Mouse (Mus musculus) left cerebral cortex, adult 2 months (tissue): Measurements from ENCODE around the gene A430078G23Rik. TPM values are rescaled to one million over a fixed set of nuclear protein-coding genes. Genes with fewer than 3 reads are reported as not detected.
"Not testable (repeated sequence)": the region's sequence is repeated elsewhere in the genome, so short reads cannot be mapped to it uniquely, and the experiment has no call there.

Source experiments
- DNase-seq, 2 experiments: peaks; one replicate each; pipeline ENCODE4 v3.0.0; 2021 to 2022; ENCODE audit warnings: low spot score in 2 of 2, mixed read lengths in 1 of 2; ENCODE audit errors: extremely low spot score in 1 of 2
- H3K27ac ChIP-seq: fragments of 200-600 bp; 2 replicates; pipeline ENCODE4 v1.8.1; 2022
- H3K4me3 ChIP-seq: fragments of 200-600 bp; 2 replicates; pipeline ENCODE4 v1.8.1; 2022
- CTCF ChIP-seq: fragments of 200-600 bp; IDR thresholded peaks from 2 replicates; pipeline ENCODE4 v1.8.1; 2022; ENCODE audit warnings: antibody characterized with exemption, mild to moderate bottlenecking, moderate library complexity
- intact Hi-C: fragments of 180-260 bp; cut with DNase I; formaldehyde crosslinking; loops from one replicate; pipeline ENCODE4 v1.15.1; 2025
- long read RNA-seq, 2 experiments: library from polyadenylated mRNA; stranded (forward); transcript quantifications; one replicate each; pipeline ENCODE4 v2.0.0; 2021; ENCODE audit warnings: borderline mapping rate in 2 of 2
- total RNA-seq, 2 experiments: library from RNA; stranded (reverse); gene quantifications; 2 replicates each; pipeline ENCODE4 v1.2.3; 2021

Gene A430078G23Rik
- under 1 TPM in 1 of 2 experiments, not detected in 1; 0.23 TPM for total RNA-seq
- long read RNA-seq, experiment 1 = 0 reads
- long read RNA-seq, experiment 2 = 0 reads

GRCm38 (mm10) chr8:3353189-3353810 is at the start of gene A430078G23Rik:
Gene A430078G23Rik, plus strand, starts transcription at chr8:3353415.
- intact Hi-C loops = loop anchor here (10.0 kb wide), 1 partner anchor 322 kb away; the partner anchor contains the start of genes Fcor and Trappc5
- no peak within 1 kb of the TSS for H3K4me3 ChIP-seq
- DNase-seq = no peak
- TF ChIP-seq CTCF = no peak
- no peak within 1 kb of the TSS for H3K27ac ChIP-seq

GRCm38 (mm10) chr8:3308205-3308800 is 44.9 kb upstream of the A430078G23Rik start:
- DNase-seq, intact Hi-C loops, H3K4me3 ChIP-seq, H3K27ac ChIP-seq: not testable (repeated sequence)

- Histone ChIP-seq H3K27ac (no peak overlapping the region), H3K4me3 (no peak overlapping the region)
- intact Hi-C loops = no loop called here
- TF ChIP-seq CTCF = no peak
- no peak for DNase-seq
Measured at GRCm38 (mm10) chr8:3309636-3310035, 43.6 kb upstream of the A430078G23Rik start.

- no peak for DNase-seq
- Histone ChIP-seq H3K27ac (no peak overlapping the region), H3K4me3 (no peak overlapping the region)
- intact Hi-C loops = no loop called here
- no peak for TF ChIP-seq CTCF
Measured at GRCm38 (mm10) chr8:3311482-3311881, 41.7 kb upstream of the A430078G23Rik start.

- intact Hi-C loops, H3K27ac ChIP-seq, DNase-seq, H3K4me3 ChIP-seq: not testable (repeated sequence)
Measured at GRCm38 (mm10) chr8:3313417-3313816, 39.8 kb upstream of the A430078G23Rik start.

- no peak overlapping the region for H3K27ac ChIP-seq
- intact Hi-C loops = no loop called here
- no peak for DNase-seq
- H3K4me3 ChIP-seq = no peak overlapping the region
- TF ChIP-seq CTCF = no peak
Measured at GRCm38 (mm10) chr8:3313843-3314242, 39.4 kb upstream of the A430078G23Rik start.

- DNase-seq = no peak
- intact Hi-C loops = no loop called here
- TF ChIP-seq CTCF = no peak
- Histone ChIP-seq H3K4me3 (no peak overlapping the region), H3K27ac (no peak overlapping the region)
Measured at GRCm38 (mm10) chr8:3314345-3314744, 38.9 kb upstream of the A430078G23Rik start.

GRCm38 (mm10) chr8:3316585-3316984 is 36.6 kb upstream of the A430078G23Rik start:
- no peak for TF ChIP-seq CTCF
- DNase-seq = no peak
- intact Hi-C loops = no loop called here
- Histone ChIP-seq H3K27ac (no peak overlapping the region), H3K4me3 (no peak overlapping the region)

GRCm38 (mm10) chr8:3319267-3319666 is 33.9 kb upstream of the A430078G23Rik start:
- H3K4me3 ChIP-seq, intact Hi-C loops, DNase-seq, H3K27ac ChIP-seq: not testable (repeated sequence)

GRCm38 (mm10) chr8:3324253-3324652 is 29.0 kb upstream of the A430078G23Rik start:
- TF ChIP-seq CTCF = no peak
- Histone ChIP-seq H3K4me3 (no peak overlapping the region), H3K27ac (no peak overlapping the region)
- DNase-seq = no peak
- intact Hi-C loops = no loop called here

- Histone ChIP-seq H3K4me3 (no peak overlapping the region), H3K27ac (no peak overlapping the region)
- no peak for DNase-seq
- TF ChIP-seq CTCF = no peak
- intact Hi-C loops = no loop called here
Measured at GRCm38 (mm10) chr8:3327056-3327455, 26.2 kb upstream of the A430078G23Rik start.

GRCm38 (mm10) chr8:3327538-3328245 is 25.5 kb upstream of the A430078G23Rik start:
- no peak overlapping the region for H3K4me3 ChIP-seq
- no peak for TF ChIP-seq CTCF
- H3K27ac ChIP-seq = no peak overlapping the region
- no peak for DNase-seq
- intact Hi-C loops = no loop called here
